Mouse (Mus musculus) gastrocnemius, adult 8-10 months (tissue): ENCODE measurements at regions not wholly inside any gene's neighbourhood (a gene's known extent, or its start where the extent isn't known, plus 50 kb on each side); places are given as distances from the start of the nearest gene placed in this dataset.
"Not testable (repeated sequence)": the region's sequence is repeated elsewhere in the genome, so short reads cannot be mapped to it uniquely, and the experiment has no call there.

Source experiments
- DNase-seq, 2 experiments: peaks; one replicate each; pipeline ENCODE4 v3.0.0; 2022; ENCODE audit warnings: low spot score in 2 of 2

DNA sequence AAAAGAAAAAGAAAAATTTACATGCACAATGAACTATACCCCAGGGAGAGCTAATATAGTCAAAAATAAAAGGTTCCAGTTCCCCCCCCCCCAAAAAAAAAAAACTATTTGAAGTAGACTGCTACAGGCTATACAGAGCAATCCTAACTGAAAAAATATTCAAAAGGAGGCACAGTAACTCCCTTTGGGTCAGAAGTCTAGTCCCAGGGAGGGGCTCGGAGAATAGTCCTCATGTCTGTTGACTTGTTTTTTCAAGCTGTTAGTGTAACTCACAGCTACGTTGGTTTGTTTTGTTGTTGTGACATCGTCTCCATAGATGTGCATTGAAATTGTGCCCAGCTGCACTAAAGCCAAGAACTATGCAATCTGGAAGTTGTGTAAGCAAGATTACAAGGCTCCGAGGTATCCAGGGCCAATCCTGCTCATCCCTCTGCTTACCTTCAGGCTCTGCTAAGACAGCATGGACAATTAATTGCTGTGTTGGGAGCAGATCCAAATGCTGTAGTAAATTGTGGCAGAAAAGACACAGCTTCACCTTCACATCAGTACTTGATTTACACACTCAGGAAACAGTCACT lies 137.2 kb upstream of the Pnpt1 start:
- DNase-seq = peak; percentile 3 to 15

DNA sequence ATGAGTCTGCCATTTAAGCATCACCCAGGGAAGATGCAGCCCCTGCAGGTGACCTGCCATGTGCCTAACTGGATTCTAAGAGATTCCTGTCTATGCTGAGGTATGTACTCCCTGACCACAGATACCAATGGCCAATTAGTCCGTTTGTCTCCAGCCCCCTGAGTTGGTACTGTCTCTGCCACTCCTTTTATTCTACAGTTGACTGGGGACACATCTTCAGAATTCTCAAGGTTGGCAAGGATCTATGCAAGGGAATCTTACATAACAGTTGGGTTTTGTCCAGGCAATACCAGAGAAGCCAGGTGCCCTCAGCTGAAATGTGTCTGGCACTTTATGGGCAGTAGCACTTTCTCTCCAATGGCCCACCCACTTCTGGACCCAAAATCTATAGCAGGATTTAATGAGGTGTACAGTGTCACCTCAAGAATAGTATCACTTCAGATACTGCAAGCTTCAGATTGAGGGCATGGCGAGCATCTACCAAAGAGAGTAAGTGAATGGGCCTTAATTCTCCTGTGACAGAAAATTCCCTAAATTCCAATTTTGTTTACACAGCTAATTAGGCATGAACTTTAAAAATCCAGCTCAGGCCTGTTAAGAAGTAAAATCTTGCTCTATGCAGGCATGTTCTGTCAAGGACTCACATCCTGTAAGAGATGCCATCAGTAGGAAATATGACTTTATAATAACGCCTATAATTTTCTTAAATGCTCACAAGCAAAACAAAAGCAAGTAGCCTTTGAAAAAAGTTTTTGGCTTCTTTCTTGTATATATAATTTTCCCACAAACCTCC lies 132.0 kb upstream of the Pnpt1 start:
- no peak for DNase-seq

DNA sequence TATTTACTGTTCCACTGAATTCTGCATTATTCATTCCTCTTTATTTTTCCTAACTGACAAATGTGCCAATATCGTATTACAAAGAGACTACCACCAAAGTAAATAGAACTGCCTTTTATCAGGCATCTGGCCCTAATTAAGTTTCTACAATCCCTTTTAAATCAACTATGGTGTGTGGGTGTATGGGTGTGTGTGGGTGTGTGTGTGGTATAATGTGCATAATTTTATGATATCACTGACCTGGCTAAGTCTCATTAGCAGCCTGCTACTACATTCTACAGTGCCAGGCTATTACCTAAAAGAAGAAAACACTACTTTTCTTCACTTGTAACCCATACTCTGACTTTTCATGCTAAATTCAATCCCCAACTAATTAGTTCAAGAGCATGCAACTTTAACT lies 131.3 kb upstream of the Pnpt1 start:
- DNase-seq = no peak

DNA sequence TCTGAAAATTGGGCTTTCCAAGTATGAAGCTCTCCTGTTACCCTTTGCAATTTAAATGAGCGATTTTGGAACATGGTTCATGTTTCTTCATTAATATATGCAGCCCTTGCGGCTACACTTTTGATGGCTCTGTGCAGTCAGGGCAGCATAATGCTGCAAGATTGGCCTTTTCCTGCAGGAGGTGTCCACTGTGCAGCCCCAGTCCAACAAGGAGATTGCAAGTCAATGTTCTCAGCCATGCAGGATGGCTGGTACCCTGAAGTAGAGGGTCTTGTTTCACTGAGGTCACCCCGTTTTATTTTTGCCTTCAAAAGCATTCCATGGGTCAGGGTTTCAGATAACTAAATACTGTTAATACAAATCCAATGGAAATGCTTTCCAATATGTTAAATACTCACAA lies 130.9 kb upstream of the Pnpt1 start:
- DNase-seq = no peak

- no peak for DNase-seq
Measured at GRCm38 (mm10) chr11:29000212-29000611, 130.3 kb upstream of the Pnpt1 start.

DNA sequence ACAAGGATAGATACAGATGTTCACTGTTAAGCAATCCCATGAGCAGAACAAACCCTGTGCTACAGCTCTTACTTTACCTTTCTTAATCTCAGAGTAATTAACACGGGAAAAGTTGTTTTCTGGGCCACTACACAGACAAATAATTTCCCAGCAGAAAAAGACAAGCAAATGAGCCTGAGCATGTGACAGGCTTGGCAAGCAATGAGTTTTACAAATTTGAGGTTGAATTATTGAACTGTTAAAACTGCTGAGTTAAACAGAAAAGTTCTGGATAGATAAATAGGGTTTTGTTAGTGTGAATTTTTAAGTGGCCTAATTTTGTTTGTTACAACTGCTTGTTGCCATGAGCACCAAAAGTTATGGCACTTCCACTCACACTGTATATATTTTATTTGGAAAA lies 113.1 kb upstream of the Pnpt1 start:
- DNase-seq = no peak

GRCm38 (mm10) chr11:29040817-29041216 lies 89.7 kb upstream of the Pnpt1 start:
- no peak for DNase-seq

- DNase-seq = not testable (repeated sequence)
Measured at GRCm38 (mm10) chr11:29047985-29048610, 82.4 kb upstream of the Pnpt1 start.

DNA sequence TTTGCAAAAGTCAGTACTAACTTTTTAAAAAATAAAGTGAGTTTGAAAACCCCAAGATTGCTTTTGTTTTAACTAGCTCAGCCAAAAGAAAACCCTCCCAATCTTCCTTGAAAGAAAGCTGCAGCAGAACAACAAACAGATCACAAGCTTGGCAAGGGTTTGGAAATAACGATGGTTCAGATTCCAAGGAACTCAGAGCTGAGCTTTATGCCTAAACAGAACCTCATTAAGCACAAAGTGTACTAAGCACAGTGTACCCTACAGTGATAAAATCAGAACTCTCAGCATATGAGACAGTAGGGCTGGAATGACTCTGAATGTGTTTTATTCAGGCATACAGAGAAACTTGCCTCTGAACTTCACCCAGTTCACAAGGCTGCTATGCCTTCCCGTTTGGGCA lies 77.9 kb upstream of the Pnpt1 start:
- DNase-seq = no peak

GRCm38 (mm10) chr11:29069586-29069985 lies 61.0 kb upstream of the Pnpt1 start:
- not testable (repeated sequence) for DNase-seq

DNA sequence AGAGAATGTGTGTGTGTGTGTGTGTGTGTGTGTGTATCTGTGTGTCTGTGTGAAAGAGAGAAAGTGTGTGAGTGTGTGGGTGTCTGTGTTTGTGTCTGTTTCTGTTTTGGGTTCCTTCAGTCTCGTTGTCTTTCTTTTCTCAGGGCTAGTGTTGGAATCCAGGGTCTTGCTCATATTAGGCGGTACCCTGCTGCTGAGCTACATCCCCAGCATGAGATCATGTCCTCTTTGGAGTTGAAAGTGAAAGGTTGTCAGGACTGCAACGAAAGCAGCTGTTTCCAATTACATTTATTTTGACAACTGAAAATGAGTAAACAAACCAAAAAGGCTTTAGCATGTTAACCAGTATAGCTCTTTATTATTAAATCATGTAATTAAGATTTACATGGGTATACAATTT lies 58.3 kb upstream of the Pnpt1 start:
- DNase-seq = no peak
